Mouse (Mus musculus): Measurements from ENCODE around the gene Srp68. TPM values are rescaled to one million over a fixed set of nuclear protein-coding genes. Genes with fewer than 3 reads are reported as not detected.

Srp68 gene
- polyA plus RNA-seq, 1 experiment from 2014 or later = 71.9 TPM

GRCm38 (mm10) chr11:116218263-116218662, 55.8 kb downstream of the Srp68 start:
- Histone ChIP-seq H3K79me2 (ENCODE audit: inconsistent target) (no peaks in the 10 kb centered on the region), H3K27ac (no peak overlapping the region), H3K4me3 (ENCODE audit: inconsistent target) (no peak overlapping the region), H3K36me3 (ENCODE audit: inconsistent target) (no peaks in the 10 kb centered on the region)
- 88% methylated on average over 2 of the region's 2 CpGs for WGBS (ENCODE audit: missing documents)

GRCm38 (mm10) chr11:116216549-116216948, 57.5 kb downstream of the Srp68 start:
- Histone ChIP-seq H3K27ac (no peak overlapping the region), H3K79me2 (ENCODE audit: inconsistent target) (no peaks in the 10 kb centered on the region), H3K36me3 (ENCODE audit: inconsistent target) (peaks cover 7% of the 10 kb centered on the region; the same call in 1 of the 2 replicates), H3K4me3 (ENCODE audit: inconsistent target) (no peak overlapping the region)
- WGBS (ENCODE audit: missing documents) = 73% methylated on average over 10 of the region's 11 CpGs

GRCm38 (mm10) chr11:116215991-116216390, 58.0 kb downstream of the Srp68 start:
- 90% methylated on average over 6 of the region's 6 CpGs for WGBS (ENCODE audit: missing documents)
- no peak overlapping the region for H3K4me3 ChIP-seq (ENCODE audit: inconsistent target)
- H3K27ac ChIP-seq = no peak overlapping the region
- no peaks in the 10 kb centered on the region for H3K79me2 ChIP-seq (ENCODE audit: inconsistent target)
- H3K36me3 ChIP-seq (ENCODE audit: inconsistent target) = peaks cover 9% of the 10 kb centered on the region; the same call in 1 of the 2 replicates

- WGBS (ENCODE audit: missing documents) = 95% methylated on average over 7 of the region's 7 CpGs
- no peak overlapping the region for H3K27ac ChIP-seq
- H3K4me3 ChIP-seq (ENCODE audit: inconsistent target) = no peak overlapping the region
- peaks cover 9% of the 10 kb centered on the region; the same call in 1 of the 2 replicates for H3K36me3 ChIP-seq (ENCODE audit: inconsistent target)
- no peaks in the 10 kb centered on the region for H3K79me2 ChIP-seq (ENCODE audit: inconsistent target)
Measured at GRCm38 (mm10) chr11:116215181-116215580, 58.8 kb downstream of the Srp68 start.

GRCm38 (mm10) chr11:116213877-116214510, 60.0 kb downstream of the Srp68 start:
- peaks cover 9% of the 10 kb centered on the region; the same call in 1 of the 2 replicates for H3K36me3 ChIP-seq (ENCODE audit: inconsistent target)
- H3K79me2 ChIP-seq (ENCODE audit: inconsistent target) = no peaks in the 10 kb centered on the region
- 95% methylated on average over 13 of the region's 13 CpGs for WGBS (ENCODE audit: missing documents)
- H3K4me3 ChIP-seq (ENCODE audit: inconsistent target) = no peak overlapping the region
- no peak overlapping the region for H3K27ac ChIP-seq

- 91% methylated on average over 4 of the region's 6 CpGs for WGBS (ENCODE audit: missing documents)
- H3K36me3 ChIP-seq (ENCODE audit: inconsistent target) = peaks cover 9% of the 10 kb centered on the region; the same call in 1 of the 2 replicates
Measured at GRCm38 (mm10) chr11:116212847-116213246, 61.2 kb downstream of the Srp68 start.

GRCm38 (mm10) chr11:116210696-116211095, 63.3 kb downstream of the Srp68 start:
- Histone ChIP-seq H3K27ac (no peak overlapping the region), H3K4me3 (ENCODE audit: inconsistent target) (no peak overlapping the region), H3K79me2 (ENCODE audit: inconsistent target) (no peaks in the 10 kb centered on the region), H3K36me3 (ENCODE audit: inconsistent target) (peaks cover 30% of the 10 kb centered on the region)
- WGBS (ENCODE audit: missing documents) = 92% methylated on average over 5 of the region's 5 CpGs

More at GRCm38 (mm10) chr11:116212847-116213246, 61.2 kb downstream of the Srp68 start:
- Histone ChIP-seq H3K27ac (no peak overlapping the region), H3K4me3 (ENCODE audit: inconsistent target) (no peak overlapping the region), H3K79me2 (ENCODE audit: inconsistent target) (no peaks in the 10 kb centered on the region)

GRCm38 (mm10) chr11:116209257-116209656, 64.8 kb downstream of the Srp68 start:
- H3K36me3 ChIP-seq (ENCODE audit: inconsistent target) = peaks cover 43% of the 10 kb centered on the region
- H3K27ac ChIP-seq = no peak overlapping the region
- no peaks in the 10 kb centered on the region for H3K79me2 ChIP-seq (ENCODE audit: inconsistent target)
- H3K4me3 ChIP-seq (ENCODE audit: inconsistent target) = no peak overlapping the region
- WGBS (ENCODE audit: missing documents) = 89% methylated on average over 5 of the region's 8 CpGs

GRCm38 (mm10) chr11:116208660-116209059, 65.4 kb downstream of the Srp68 start:
- peaks cover 45% of the 10 kb centered on the region for H3K36me3 ChIP-seq (ENCODE audit: inconsistent target)
- no peak overlapping the region for H3K27ac ChIP-seq
- H3K4me3 ChIP-seq (ENCODE audit: inconsistent target) = no peak overlapping the region
- H3K79me2 ChIP-seq (ENCODE audit: inconsistent target) = no peaks in the 10 kb centered on the region; the same call in 1 of the 2 replicates
- WGBS (ENCODE audit: missing documents) = 92% methylated on average over 3 of the region's 3 CpGs

- Histone ChIP-seq H3K36me3 (ENCODE audit: inconsistent target) (peaks cover 43% of the 10 kb centered on the region), H3K4me3 (ENCODE audit: inconsistent target) (no peak overlapping the region), H3K27ac (no peak overlapping the region), H3K79me2 (ENCODE audit: inconsistent target) (peaks cover 9% of the 10 kb centered on the region; the same call in 1 of the 2 replicates)
- 93% methylated on average over 3 of the region's 4 CpGs for WGBS (ENCODE audit: missing documents)
Measured at GRCm38 (mm10) chr11:116206678-116207077, 67.3 kb downstream of the Srp68 start.

- Histone ChIP-seq H3K27ac (no peak overlapping the region), H3K79me2 (ENCODE audit: inconsistent target) (peaks cover 35% of the 10 kb centered on the region), H3K36me3 (ENCODE audit: inconsistent target) (peaks cover 40% of the 10 kb centered on the region), H3K4me3 (ENCODE audit: inconsistent target) (no peak overlapping the region)
- 90% methylated on average over 3 of the region's 3 CpGs for WGBS (ENCODE audit: missing documents)
Measured at GRCm38 (mm10) chr11:116203150-116203549, 70.9 kb downstream of the Srp68 start.

- Histone ChIP-seq H3K27ac (no peak overlapping the region), H3K36me3 (ENCODE audit: inconsistent target) (peaks cover 24% of the 10 kb centered on the region), H3K4me3 (ENCODE audit: inconsistent target) (no peak overlapping the region), H3K79me2 (ENCODE audit: inconsistent target) (peaks cover 55% of the 10 kb centered on the region)
- 97% methylated on average over 2 of the region's 2 CpGs for WGBS (ENCODE audit: missing documents)
Measured at GRCm38 (mm10) chr11:116201151-116201550, 72.9 kb downstream of the Srp68 start.

- Histone ChIP-seq H3K4me3 (ENCODE audit: inconsistent target) (peak within 1 kb of the TSS; percentile 95), H3K79me2 (ENCODE audit: inconsistent target) (peaks cover 66% of the 10 kb centered on the region), H3K36me3 (ENCODE audit: inconsistent target) (0 out of 2 replicates have a peak, but pooled peaks cover 6% of the 10 kb centered on the region), H3K27ac (peak within 1 kb of the TSS; percentile 91)
- WGBS (ENCODE audit: missing documents) = 1% methylated on average over 40 of the region's 62 CpGs
Measured at GRCm38 (mm10) chr11:116198639-116199531, 75.1 kb downstream of the Srp68 start, which contains the start of the genes Ten1 and Acox1. Gene Ten1, plus strand, starts transcription at chr11:116198855. Gene Acox1, minus strand, starts transcription at chr11:116199045.

GRCm38 (mm10) chr11:116198132-116198531, 75.9 kb downstream of the Srp68 start:
- Histone ChIP-seq H3K27ac (peak overlapping the region; percentile 91), H3K79me2 (ENCODE audit: inconsistent target) (peaks cover 74% of the 10 kb centered on the region), H3K36me3 (ENCODE audit: inconsistent target) (no peaks in the 10 kb centered on the region), H3K4me3 (ENCODE audit: inconsistent target) (peak overlapping the region; percentile 95)
- 5% methylated on average over 13 of the region's 13 CpGs for WGBS (ENCODE audit: missing documents)

GRCm38 (mm10) chr11:116197584-116197906, 76.5 kb downstream of the Srp68 start:
- Histone ChIP-seq H3K4me3 (ENCODE audit: inconsistent target) (peak overlapping the region; percentile 95), H3K36me3 (ENCODE audit: inconsistent target) (no peaks in the 10 kb centered on the region), H3K27ac (no peak overlapping the region), H3K79me2 (ENCODE audit: inconsistent target) (peaks cover 79% of the 10 kb centered on the region)
- WGBS (ENCODE audit: missing documents) = 72% methylated on average over 6 of the region's 6 CpGs

Measured in macrophage (primary cell).